In genomic region chr8:125898899-125899298, GRCm38 (mm10) we compare ENCODE assay signal across 9 mouse cellular contexts. TPM values are rescaled to one million over a fixed set of nuclear protein-coding genes. Genes with fewer than 3 reads are reported as not detected.
DNase-seq lines count a peak whose midpoint lies in the region; ATAC-seq and TF ChIP-seq lines count a peak whose summit lies in the region.
"Had no signal": no experiment of that assay in that cellular context is flagged by ENCODE, and none has a peak within 500 bp of the region (broad histone marks: within the 10 kb centered on the region; RNA-seq: fewer than 3 reads in every experiment).

No protein-coding gene starts in this region.

- H3K9me3 ChIP-seq in forebrain, embryonic 14.5 days (replicated peaks; ENCODE audit: control insufficient read depth, low read length): no peaks in the 10 kb centered on the region
- no peaks in the 10 kb centered on the region for H3K9me3 ChIP-seq in midbrain, embryonic 12.5 days

- H3K27ac ChIP-seq in gastrocnemius, adult 2 months: no peak overlapping the region
- H3K27ac ChIP-seq in forebrain, embryonic 14.5 days (ENCODE audit: low read depth, low read length): no peak overlapping the region
- H3K27ac ChIP-seq in layer of hippocampus, adult 2 months: peak overlapping the region; percentile 91
- H3K27ac ChIP-seq in midbrain, embryonic 12.5 days (replicated peaks): no peak overlapping the region

- peaks cover 13% of the 10 kb centered on the region for H3K27me3 ChIP-seq in C2C12 (ENCODE audit: control insufficient read depth, insufficient read depth, insufficient read length)
- no peaks in the 10 kb centered on the region for H3K27me3 ChIP-seq in forebrain, embryonic 14.5 days (replicated peaks; ENCODE audit: control insufficient read depth, insufficient read depth, low read length)
- peaks cover 40% of the 10 kb centered on the region for H3K27me3 ChIP-seq in midbrain, embryonic 12.5 days

- H3ac ChIP-seq in C2C12 (ENCODE audit: control insufficient read depth, insufficient read length, low read depth): no peak overlapping the region

- intact Hi-C loops in gastrocnemius, adult 2 months (cut with DNase I): no loop called here

- WGBS in forebrain, embryonic 14.5 days: 0% methylated on average over 6 of the region's 6 CpGs
- WGBS in midbrain, embryonic 12.5 days: under 1% methylated on average over 6 of the region's 6 CpGs

- peak; percentile 55 for DNase-seq in gastrocnemius, adult 2 months
- no peak for DNase-seq in gastrocnemius, postnatal 25 days
- DNase-seq in c-Kit-positive CD71-positive TER-119-positive erythroid progenitor cells, embryonic 14.5 days (ENCODE audit: low spot score): peak; percentile 36
- DNase-seq in forebrain, embryonic 14.5 days (ENCODE audit: low spot score): peak; percentile 92
- DNase-seq in layer of hippocampus, adult 2 months (ENCODE audit: low spot score in 2 of 2): peak; percentile 67 to 76
- peak; percentile 75 for DNase-seq in testis, postnatal 10 days (ENCODE audit: low spot score)

- TF ChIP-seq CTCF in gastrocnemius, adult 2 months (IDR thresholded peaks at IDR 0.05): peak; percentile 79
- peak; percentile 22 for TF ChIP-seq CTCF in C2C12 (IDR thresholded peaks at IDR 0.05; ENCODE audit: control insufficient read depth, insufficient read depth, insufficient read length)
- TF ChIP-seq CTCF in layer of hippocampus, adult 2 months (conservative IDR thresholded peaks at IDR 0.05): peak; percentile 92

- peaks cover 6% of the 10 kb centered on the region for H3K4me1 ChIP-seq in forebrain, embryonic 14.5 days (ENCODE audit: control insufficient read depth, insufficient read depth, low read length)
- peaks cover 11% of the 10 kb centered on the region; the same call in 1 of the 2 replicates for H3K4me1 ChIP-seq in midbrain, embryonic 12.5 days

- H3K4me2 ChIP-seq in forebrain, embryonic 14.5 days (ENCODE audit: low read length): peak overlapping the region; percentile 78
- H3K4me2 ChIP-seq in midbrain, embryonic 12.5 days (replicated peaks): peak overlapping the region; percentile 69

- H3K79me3 ChIP-seq in C2C12 (ENCODE audit: low read depth): no peaks in the 10 kb centered on the region

- ATAC-seq in forebrain, embryonic 14.5 days: peak; percentile 33
- ATAC-seq in midbrain, embryonic 12.5 days (ENCODE audit: low FRiP score, low read depth): 0 out of 2 replicates have a peak, but pooled peaks have one; percentile 12

- H3K36me3 ChIP-seq in C2C12 (ENCODE audit: control insufficient read depth, insufficient read depth): no peaks in the 10 kb centered on the region
- H3K36me3 ChIP-seq in forebrain, embryonic 14.5 days (ENCODE audit: control insufficient read depth, insufficient read depth, low read length): no peaks in the 10 kb centered on the region
- H3K36me3 ChIP-seq in midbrain, embryonic 12.5 days: no peaks in the 10 kb centered on the region

- no peak overlapping the region for H3K4me3 ChIP-seq in gastrocnemius, adult 2 months
- H3K4me3 ChIP-seq in C2C12 (ENCODE audit: insufficient read depth, poor library complexity, severe bottlenecking): no peak overlapping the region
- H3K4me3 ChIP-seq in forebrain, embryonic 14.5 days (ENCODE audit: low read depth, low read length): peak overlapping the region; percentile 52; the same call in 1 of the 2 replicates
- H3K4me3 ChIP-seq in layer of hippocampus, adult 2 months: peak overlapping the region; percentile 70
- no peak overlapping the region for H3K4me3 ChIP-seq in midbrain, embryonic 12.5 days

- H3K9ac ChIP-seq in forebrain, embryonic 14.5 days (ENCODE audit: low read length): peak overlapping the region; percentile 70; the same call in 1 of the 2 replicates
- H3K9ac ChIP-seq in midbrain, embryonic 12.5 days (replicated peaks): no peak overlapping the region

- H3K79me2 ChIP-seq in C2C12 (ENCODE audit: control insufficient read depth, insufficient read depth): no peaks in the 10 kb centered on the region

TF ChIP-seq in C2C12, 6 proteins besides CTCF, POLR2A, EP300 and RAD21:
- no peak for TF ChIP-seq USF1 (IDR thresholded peaks at IDR 0.05; ENCODE audit: low read depth)
- no peak for TF ChIP-seq MYOD1 (IDR thresholded peaks at IDR 0.05; ENCODE audit: control insufficient read depth, insufficient read length, low read depth)
- TF ChIP-seq MYOG (IDR thresholded peaks at IDR 0.05; ENCODE audit: control insufficient read depth, extremely low read depth, insufficient read length): no peak
- no peak for TF ChIP-seq FOSL1 (IDR thresholded peaks at IDR 0.05; ENCODE audit: insufficient read depth, low read length, poor library complexity, severe bottlenecking)
- no peak for TF ChIP-seq CEBPB (IDR thresholded peaks at IDR 0.05; ENCODE audit: low read depth)
- no peak for TF ChIP-seq MAX (IDR thresholded peaks at IDR 0.05)

RNA-seq across cellular contexts. Expression of gene Pcnx2, which starts 0.8 kb away (rescaled TPM):
- under 1 TPM; 0.20 to 0.39 TPM for total RNA-seq in gastrocnemius, adult 2 months (2021)
- total RNA-seq in gastrocnemius, postnatal 25 days (2021): under 1 TPM; 0.29 to 0.41 TPM
- not detected for polyA plus RNA-seq in C2C12 (2012; fragmentation: generic; extraction: Trizol)
- 2.6 and 3.5 TPM in 2 replicates for polyA plus RNA-seq in forebrain, embryonic 14.5 days (2014; fragmentation: Nextera tagmentation; extraction: Ambion mirVana)
- total RNA-seq in layer of hippocampus, adult 2 months (2021): 10 to 100 TPM; 66.8 to 69.1 TPM
- polyA plus RNA-seq in midbrain, embryonic 12.5 days (2016; fragmentation: Nextera tagmentation; extraction: Ambion mirVana): 0.76 and 1.4 TPM in 2 replicates
- total RNA-seq: hematopoietic stem cell, adult 5-6 weeks had no signal

RNA-seq across cellular contexts. Expression of gene Map3k21, which starts 11.4 kb away (rescaled TPM):
- under 1 TPM in 1 of 2 experiments, not detected in 1; 0.05 TPM for total RNA-seq in gastrocnemius, adult 2 months (2021)
- total RNA-seq in gastrocnemius, postnatal 25 days (2021): under 1 TPM; 0.05 to 0.08 TPM
- polyA plus RNA-seq in C2C12 (2012; fragmentation: generic; extraction: Trizol): not detected
- polyA plus RNA-seq in forebrain, embryonic 14.5 days (2014; fragmentation: Nextera tagmentation; extraction: Ambion mirVana): 0.17 and 0.35 TPM in 2 replicates
- 1 to 10 TPM; 1.5 to 1.7 TPM for total RNA-seq in layer of hippocampus, adult 2 months (2021)
- 0.13 and 0.17 TPM in 2 replicates for polyA plus RNA-seq in midbrain, embryonic 12.5 days (2016; fragmentation: Nextera tagmentation; extraction: Ambion mirVana)
- total RNA-seq: hematopoietic stem cell, adult 5-6 weeks had no signal

Comparison
In these comparisons a context has a peak if more than half of its experiments do, and no peak if none do; other contexts are left out.
1. H3K4me3 ChIP-seq: peak in forebrain, embryonic 14.5 days (single experiment) and layer of hippocampus, adult 2 months (single experiment); none in gastrocnemius, adult 2 months (single experiment), C2C12 (single experiment) and midbrain, embryonic 12.5 days (single experiment).
2. CTCF ChIP-seq: peak in every context shown above with its lines; median percentile 92 in layer of hippocampus, adult 2 months; 79 in gastrocnemius, adult 2 months; 22 in C2C12.
3. RNA of gene Pcnx2, which starts 0.8 kb away (total RNA-seq): 66.8 to 69.1 TPM in layer of hippocampus, adult 2 months; 0.29 to 0.41 TPM in gastrocnemius, postnatal 25 days and 0.20 to 0.39 TPM in gastrocnemius, adult 2 months; every median in the first group is over 10 times any median in the second.